Mouse (Mus musculus) megakaryocyte-erythroid progenitor cell, adult 5-6 weeks (primary cell): ENCODE data around the gene Gadd45a. TPM values are rescaled to one million over a fixed set of nuclear protein-coding genes. Genes with fewer than 3 reads are reported as not detected.
"Not testable (repeated sequence)": the region's sequence is repeated elsewhere in the genome, so short reads cannot be mapped to it uniquely, and the experiment has no call there.

ENCODE experiments used
- ATAC-seq: replicated peaks from 2 replicates; pipeline ENCODE4 v1.8.0; 2016; ENCODE audit warnings: mild to moderate bottlenecking, inconsistent platforms; ENCODE audit not compliant: severe bottlenecking, poor library complexity, low FRiP score, low TSS enrichment
- total RNA-seq, 2 experiments: library from RNA; stranded (forward) in 1 of 2; stranded (reverse) in 1 of 2; fragments of 200-1000, 215-1000 nt in 1 of 2; fragments of >200 nt in 1 of 2; fragmentation: Nextera tagmentation in 1 of 2; gene quantifications; 2 replicates each; pipeline ENCODE4 v1.2.3; 2014 to 2017

Gadd45a gene
- total RNA-seq, 2 experiments from 2014 or later: 43.7 to 97.9 TPM

GRCm38 (mm10) chr6:67049695-67050038 is 12.4 kb upstream of the Gadd45a start:
- no peak for ATAC-seq

- ATAC-seq: peak; percentile 44; the same call in 1 of the 2 replicates
Measured at GRCm38 (mm10) chr6:67048880-67049694, 11.8 kb upstream of the Gadd45a start.

- ATAC-seq: no peak
Measured at GRCm38 (mm10) chr6:67048052-67048691, 10.9 kb upstream of the Gadd45a start.

GRCm38 (mm10) chr6:67046937-67047336 is 9.7 kb upstream of the Gadd45a start:
- ATAC-seq: peak; percentile 85

- ATAC-seq: 0 out of 2 replicates have a peak, but pooled peaks have one; percentile 10
Measured at GRCm38 (mm10) chr6:67045424-67045823, 8.2 kb upstream of the Gadd45a start.

GRCm38 (mm10) chr6:67040904-67041410 is 3.7 kb upstream of the Gadd45a start:
- ATAC-seq: no peak

- no peak for ATAC-seq
Measured at GRCm38 (mm10) chr6:67038964-67039363, 1.7 kb upstream of the Gadd45a start.

GRCm38 (mm10) chr6:67036356-67036811 is 873 bp downstream of the Gadd45a start:
- ATAC-seq: peak; percentile 64

GRCm38 (mm10) chr6:67035388-67036299 is 1.6 kb downstream of the Gadd45a start:
- peak; percentile 58 for ATAC-seq

- peak; percentile 74 for ATAC-seq
Measured at GRCm38 (mm10) chr6:67034331-67035130, 2.7 kb downstream of the Gadd45a start.

GRCm38 (mm10) chr6:67033604-67034003 is 3.7 kb downstream of the Gadd45a start:
- ATAC-seq: no peak

GRCm38 (mm10) chr6:67032972-67033371 is 4.3 kb downstream of the Gadd45a start:
- ATAC-seq: not testable (repeated sequence)

- ATAC-seq: not testable (repeated sequence)
Measured at GRCm38 (mm10) chr6:67032551-67032950, 4.7 kb downstream of the Gadd45a start.

GRCm38 (mm10) chr6:67030846-67031245 is 6.4 kb downstream of the Gadd45a start:
- no peak for ATAC-seq

GRCm38 (mm10) chr6:67030416-67030815 is 6.8 kb downstream of the Gadd45a start:
- ATAC-seq: no peak

GRCm38 (mm10) chr6:67029987-67030386 is 7.3 kb downstream of the Gadd45a start:
- no peak for ATAC-seq

GRCm38 (mm10) chr6:67029312-67029950 is 7.8 kb downstream of the Gadd45a start:
- ATAC-seq: no peak

- no peak for ATAC-seq
Measured at GRCm38 (mm10) chr6:67027438-67028142, 9.7 kb downstream of the Gadd45a start.
